Mouse (Mus musculus) heart, embryonic 15.5 days (tissue): ENCODE data around the gene Drd2. TPM values are rescaled to one million over a fixed set of nuclear protein-coding genes. Genes with fewer than 3 reads are reported as not detected.

Experiments used
- ATAC-seq: fragments of 200-750 bp; cut with Nextera tagmentation; replicated peaks from 2 replicates; pipeline ENCODE4 v1.8.0; 2017; ENCODE audit warnings: low read depth, moderate TSS enrichment; ENCODE audit not compliant: insufficient number of reproducible peaks, insufficient read depth, low FRiP score
- H3K27ac ChIP-seq: fragments of 300-500 bp; sonication (generic); 2 replicates; pipeline ENCODE4 v1.5.1; 2015; ENCODE audit warnings: mild to moderate bottlenecking, inconsistent platforms
- H3K27me3 ChIP-seq: fragments of 300-500 bp; sonication (generic); 2 replicates; pipeline ENCODE4 v1.6.1; 2015; ENCODE audit warnings: inconsistent platforms
- H3K36me3 ChIP-seq: fragments of 300-500 bp; sonication (generic); 2 replicates; pipeline ENCODE4 v1.6.1; 2015; ENCODE audit warnings: mild to moderate bottlenecking, inconsistent platforms
- H3K4me1 ChIP-seq: fragments of 300-500 bp; sonication (generic); replicated peaks from 2 replicates; pipeline ENCODE4 v1.6.1; 2015; ENCODE audit warnings: inconsistent platforms
- H3K4me2 ChIP-seq: fragments of 300-500 bp; sonication (generic); 2 replicates; pipeline ENCODE4 v1.6.1; 2015; ENCODE audit warnings: inconsistent platforms, mild to moderate bottlenecking, moderate library complexity
- H3K4me3 ChIP-seq: fragments of 300-500 bp; sonication (generic); 2 replicates; pipeline ENCODE4 v1.5.1; 2015; ENCODE audit warnings: mild to moderate bottlenecking, inconsistent platforms
- H3K9ac ChIP-seq: fragments of 300-500 bp; sonication (generic); 2 replicates; pipeline ENCODE4 v1.6.1; 2015; ENCODE audit warnings: mild to moderate bottlenecking, inconsistent platforms
- H3K9me3 ChIP-seq: fragments of 300-500 bp; sonication (generic); replicated peaks from 2 replicates; pipeline ENCODE4 v1.6.1; 2016; ENCODE audit warnings: inconsistent platforms
- WGBS: fragments of 180-500 bp; shearing (Covaris S2); methylation state at CpG from one replicate; pipeline ENCODE4 v1.1.7; 2015; ENCODE audit warnings: mixed read lengths; 5-methylcytosine and 5-hydroxymethylcytosine counted together
- polyA plus RNA-seq: library from polyadenylated mRNA; unstranded; fragments of >200 nt; fragmentation: Nextera tagmentation; extraction: Ambion mirVana; gene quantifications from 2 replicates; pipeline ENCODE4 v1.2.1, GENCODE M21; 2015

The Drd2 gene
- polyA plus RNA-seq, result 0.05 and 0.08 TPM in 2 replicates

- no peaks in the 10 kb centered on the region for H3K36me3 ChIP-seq
- H3K4me3 ChIP-seq, result peak within 1 kb of the TSS; percentile 30
- peak within 1 kb of the TSS; percentile 60 for H3K4me2 ChIP-seq
- peaks cover 10% of the 10 kb centered on the region for H3K4me1 ChIP-seq
- no peaks in the 10 kb centered on the region for H3K9me3 ChIP-seq
- 3% methylated on average over 69 of the region's 84 CpGs for WGBS
- ATAC-seq, result peak; percentile 53
- no peak within 1 kb of the TSS for H3K9ac ChIP-seq
- H3K27me3 ChIP-seq, result peaks cover 48% of the 10 kb centered on the region
- H3K27ac ChIP-seq, result no peak within 1 kb of the TSS
Observed at GRCm38 (mm10) chr9:49340136-49341043, at the start of gene Drd2. TSS of gene Drd2 (plus strand) at chr9:49340627.

DNA sequence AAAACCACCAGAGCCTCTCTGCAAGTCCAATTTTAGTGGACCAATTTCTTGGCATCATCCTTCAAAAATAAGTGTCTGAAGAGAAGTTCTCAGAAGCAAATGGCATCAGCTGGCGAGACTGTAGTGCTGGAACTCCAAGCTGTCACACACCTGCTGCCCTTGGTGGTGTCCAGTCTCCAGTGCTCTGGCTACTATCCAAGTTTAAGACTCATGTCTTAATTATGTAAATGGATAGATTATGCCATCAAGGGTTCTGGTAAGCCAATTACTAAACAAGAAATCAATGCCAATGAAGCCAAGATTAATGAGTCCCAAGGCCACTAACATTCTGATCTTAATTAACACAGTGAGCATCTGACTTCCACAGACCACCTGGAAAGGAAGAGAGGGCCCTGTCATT is 45.3 kb upstream of the Drd2 start:
- no peak overlapping the region for H3K9ac ChIP-seq
- no peaks in the 10 kb centered on the region for H3K27me3 ChIP-seq
- no peak overlapping the region for H3K27ac ChIP-seq
- WGBS, result 49% methylated on average over 1 of the region's 1 CpGs
- H3K4me2 ChIP-seq, result no peak overlapping the region
- ATAC-seq, result no peak
- H3K36me3 ChIP-seq, result no peaks in the 10 kb centered on the region
- H3K4me1 ChIP-seq, result no peaks in the 10 kb centered on the region
- no peak overlapping the region for H3K4me3 ChIP-seq
- no peaks in the 10 kb centered on the region for H3K9me3 ChIP-seq

- WGBS, result 26% methylated on average over 3 of the region's 3 CpGs
- Histone ChIP-seq H3K27me3 (no peaks in the 10 kb centered on the region), H3K4me2 (0 out of 2 replicates have a peak overlapping the region, but pooled peaks have one; percentile 2), H3K9me3 (no peaks in the 10 kb centered on the region), H3K4me1 (0 out of 2 replicates have a peak, but pooled peaks cover 7% of the 10 kb centered on the region), H3K36me3 (no peaks in the 10 kb centered on the region), H3K4me3 (no peak overlapping the region), H3K9ac (no peak overlapping the region), H3K27ac (peak overlapping the region; percentile 34; the same call in 1 of the 2 replicates)
- ATAC-seq, result peak; percentile 31
Observed at GRCm38 (mm10) chr9:49307576-49307975, 32.9 kb upstream of the Drd2 start.

GRCm38 (mm10) chr9:49310821-49311220 is 29.6 kb upstream of the Drd2 start:
- 52% methylated on average over 4 of the region's 4 CpGs for WGBS
- Histone ChIP-seq H3K4me3 (no peak overlapping the region), H3K27ac (no peak overlapping the region), H3K9ac (no peak overlapping the region), H3K4me2 (no peak overlapping the region), H3K27me3 (no peaks in the 10 kb centered on the region), H3K4me1 (0 out of 2 replicates have a peak, but pooled peaks cover 7% of the 10 kb centered on the region), H3K9me3 (no peaks in the 10 kb centered on the region), H3K36me3 (no peaks in the 10 kb centered on the region)
- ATAC-seq, result no peak

GRCm38 (mm10) chr9:49318638-49319037 is 21.8 kb upstream of the Drd2 start:
- ATAC-seq, result no peak

DNA sequence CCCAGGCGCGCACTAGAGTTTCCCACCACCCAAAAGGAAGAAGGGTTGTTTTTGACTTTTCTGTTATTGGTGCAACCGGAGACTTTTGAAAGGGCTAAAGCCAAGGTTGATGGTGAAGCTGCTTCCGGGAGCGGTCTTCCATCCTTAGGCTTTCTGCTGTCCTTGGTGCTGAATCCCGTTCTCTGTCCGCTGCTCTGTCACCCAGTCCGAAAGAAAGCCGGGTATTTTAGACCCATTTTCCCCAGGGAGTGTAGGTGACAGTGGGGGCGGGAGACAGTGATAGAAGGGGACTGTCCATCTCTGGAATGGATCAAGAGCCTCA is 578 bp downstream of the Drd2 start:
- peaks cover 10% of the 10 kb centered on the region for H3K4me1 ChIP-seq
- no peak overlapping the region for H3K4me3 ChIP-seq
- no peak overlapping the region for H3K27ac ChIP-seq
- peaks cover 48% of the 10 kb centered on the region for H3K27me3 ChIP-seq
- no peaks in the 10 kb centered on the region for H3K9me3 ChIP-seq
- under 1% methylated on average over 10 of the region's 10 CpGs for WGBS
- H3K9ac ChIP-seq, result no peak overlapping the region
- ATAC-seq, result no peak
- H3K4me2 ChIP-seq, result peak overlapping the region; percentile 60; the same call in 1 of the 2 replicates
- H3K36me3 ChIP-seq, result no peaks in the 10 kb centered on the region

More at GRCm38 (mm10) chr9:49318638-49319037, 21.8 kb upstream of the Drd2 start:
- Histone ChIP-seq H3K4me3 (no peak overlapping the region), H3K27ac (no peak overlapping the region), H3K9ac (no peak overlapping the region), H3K9me3 (no peaks in the 10 kb centered on the region), H3K4me2 (no peak overlapping the region), H3K4me1 (no peaks in the 10 kb centered on the region), H3K27me3 (no peaks in the 10 kb centered on the region), H3K36me3 (no peaks in the 10 kb centered on the region)

DNA sequence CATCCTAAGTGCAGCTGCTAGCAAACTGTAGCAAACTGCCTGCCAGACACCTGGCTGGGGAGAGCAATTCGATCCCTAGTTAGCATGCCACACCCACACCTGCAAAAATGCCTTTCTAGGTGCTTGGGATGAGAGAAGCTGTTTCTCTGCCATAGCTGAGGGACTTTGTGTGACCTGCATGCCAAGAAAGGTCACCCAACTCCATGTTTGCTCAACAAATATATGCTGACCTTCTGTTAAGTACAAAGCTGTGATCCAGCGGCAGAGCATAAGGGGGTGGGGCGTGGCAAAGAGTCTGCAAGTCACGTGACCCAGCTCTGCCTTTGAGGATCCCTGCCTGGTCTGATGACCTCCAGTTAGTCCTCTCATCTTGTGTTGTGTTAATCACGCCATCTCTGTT is 25.3 kb downstream of the Drd2 start:
- H3K36me3 ChIP-seq, result no peaks in the 10 kb centered on the region
- no peaks in the 10 kb centered on the region for H3K27me3 ChIP-seq
- H3K4me1 ChIP-seq, result no peaks in the 10 kb centered on the region
- no peak overlapping the region for H3K27ac ChIP-seq
- 9% methylated on average over 5 of the region's 5 CpGs for WGBS
- H3K9ac ChIP-seq, result no peak overlapping the region
- no peaks in the 10 kb centered on the region for H3K9me3 ChIP-seq
- no peak overlapping the region for H3K4me2 ChIP-seq
- ATAC-seq, result no peak
- no peak overlapping the region for H3K4me3 ChIP-seq

GRCm38 (mm10) chr9:49373946-49374345 is 33.5 kb downstream of the Drd2 start:
- Histone ChIP-seq H3K4me1 (no peaks in the 10 kb centered on the region), H3K9me3 (no peaks in the 10 kb centered on the region), H3K4me2 (no peak overlapping the region), H3K4me3 (no peak overlapping the region), H3K27me3 (no peaks in the 10 kb centered on the region), H3K27ac (no peak overlapping the region), H3K9ac (no peak overlapping the region), H3K36me3 (no peaks in the 10 kb centered on the region)
- 83% methylated on average over 2 of the region's 2 CpGs for WGBS
- no peak for ATAC-seq

DNA sequence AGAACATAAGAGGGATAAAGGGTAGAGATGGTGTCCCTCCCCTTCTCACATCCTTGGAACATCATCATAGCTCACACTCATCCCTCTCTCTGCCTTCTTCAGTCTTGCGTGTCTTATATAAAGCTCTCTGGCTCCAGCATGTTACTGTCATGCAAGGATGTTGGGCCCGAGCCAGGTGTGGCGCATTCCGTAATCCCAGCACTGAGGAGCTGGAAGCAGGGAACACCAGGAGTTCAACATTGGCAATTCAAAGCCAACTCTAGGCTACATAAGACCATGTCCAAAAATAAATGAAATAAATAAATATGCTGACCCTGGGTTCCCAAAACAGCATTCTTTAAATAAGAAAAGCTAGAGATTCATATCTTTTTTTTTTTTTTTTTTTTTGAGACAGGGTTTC is 39.5 kb downstream of the Drd2 start:
- Histone ChIP-seq H3K36me3 (no peaks in the 10 kb centered on the region), H3K9me3 (no peaks in the 10 kb centered on the region), H3K4me2 (no peak overlapping the region), H3K4me3 (no peak overlapping the region), H3K4me1 (no peaks in the 10 kb centered on the region), H3K9ac (no peak overlapping the region), H3K27me3 (no peaks in the 10 kb centered on the region), H3K27ac (no peak overlapping the region)
- WGBS, result 76% methylated on average over 4 of the region's 4 CpGs
- ATAC-seq, result no peak

GRCm38 (mm10) chr9:49384041-49384440 is 43.6 kb downstream of the Drd2 start:
- Histone ChIP-seq H3K9me3 (no peaks in the 10 kb centered on the region), H3K4me3 (no peak overlapping the region), H3K27ac (no peak overlapping the region), H3K4me1 (0 out of 2 replicates have a peak, but pooled peaks cover 7% of the 10 kb centered on the region), H3K36me3 (no peaks in the 10 kb centered on the region), H3K9ac (no peak overlapping the region), H3K4me2 (no peak overlapping the region), H3K27me3 (no peaks in the 10 kb centered on the region)
- no peak for ATAC-seq
- WGBS, result 85% methylated on average over 3 of the region's 3 CpGs

- ATAC-seq, result no peak
- H3K9ac ChIP-seq, result no peak overlapping the region
- H3K4me3 ChIP-seq, result no peak overlapping the region
- H3K4me1 ChIP-seq, result 0 out of 2 replicates have a peak, but pooled peaks cover 7% of the 10 kb centered on the region
- no peaks in the 10 kb centered on the region for H3K27me3 ChIP-seq
- 50% methylated on average over 6 of the region's 6 CpGs for WGBS
- no peak overlapping the region for H3K27ac ChIP-seq
- H3K9me3 ChIP-seq, result no peaks in the 10 kb centered on the region
- no peaks in the 10 kb centered on the region for H3K36me3 ChIP-seq
- no peak overlapping the region for H3K4me2 ChIP-seq
Observed at GRCm38 (mm10) chr9:49384855-49385254, 44.4 kb downstream of the Drd2 start.

- no peak for ATAC-seq
- Histone ChIP-seq H3K4me2 (peak overlapping the region; percentile 41), H3K27ac (no peak overlapping the region), H3K9me3 (no peaks in the 10 kb centered on the region), H3K27me3 (no peaks in the 10 kb centered on the region), H3K4me3 (no peak overlapping the region), H3K36me3 (no peaks in the 10 kb centered on the region), H3K9ac (no peak overlapping the region), H3K4me1 (0 out of 2 replicates have a peak, but pooled peaks cover 7% of the 10 kb centered on the region)
- WGBS, result 10% methylated on average over 7 of the region's 7 CpGs
Observed at GRCm38 (mm10) chr9:49385301-49385700, 44.9 kb downstream of the Drd2 start.
